Mouse (Mus musculus) lung, postnatal 0 days (tissue): ENCODE measurements around the gene Lpcat1.

Experiments
- CTCF ChIP-seq: IDR thresholded peaks from 2 replicates; pipeline ENCODE4 v1.5.1; 2016; ENCODE audit warnings: antibody characterized with exemption, mild to moderate bottlenecking
- EP300 ChIP-seq: IDR thresholded peaks from 2 replicates; pipeline ENCODE4 v1.6.1; 2016; ENCODE audit warnings: antibody characterized with exemption, mild to moderate bottlenecking, control low read depth

DNA sequence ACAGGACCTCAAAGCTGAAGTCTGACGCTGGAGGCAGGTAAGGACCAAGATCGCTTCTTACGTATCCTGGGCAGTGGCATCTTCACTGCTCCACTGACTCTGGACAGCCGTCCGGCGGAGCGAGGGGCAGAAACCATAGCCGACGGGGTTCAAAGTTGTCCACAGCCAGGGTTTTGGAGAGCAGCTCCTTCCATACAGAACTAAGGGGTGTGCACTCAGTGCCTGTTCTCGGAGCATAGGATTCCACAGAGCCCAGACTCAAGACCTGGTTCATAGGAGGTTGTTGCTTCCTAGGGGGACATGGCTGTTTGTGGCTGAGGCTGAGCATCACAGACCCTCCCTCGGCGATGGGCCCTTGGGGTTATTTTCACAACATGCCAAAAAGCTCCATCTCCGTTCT lies 69.8 kb downstream of the Lpcat1 start:
- no peak for TF ChIP-seq CTCF
- TF ChIP-seq EP300: no peak
